Mouse (Mus musculus) MEL (cell line): ENCODE measurements around the gene Gm21976. TPM values are rescaled to one million over a fixed set of nuclear protein-coding genes. Genes with fewer than 3 reads are reported as not detected.

Experiments
- DNase-seq: peaks from one replicate; pipeline ENCODE4 v3.0.0; 2011; ENCODE audit warnings: low read depth, low spot score
- H3K27ac ChIP-seq: 2 replicates; pipeline ENCODE4 v1.5.1; 2012; ENCODE audit warnings: low read depth, mild to moderate bottlenecking, control low read depth, low read length, moderate library complexity; ENCODE audit not compliant: control insufficient read depth
- H3K27me3 ChIP-seq, 2 experiments: fragments of 150-350 bp in 1 of 2; sonication (generic) in 1 of 2; 2 replicates each; pipeline ENCODE4 v1.6.1; 2012; ENCODE audit warnings: low read length in 2 of 2, mild to moderate bottlenecking in 2 of 2, improper control_type of control experiment in 1 of 2, moderate library complexity in 1 of 2; ENCODE audit not compliant: insufficient read depth in 2 of 2, control insufficient read depth in 1 of 2
- H3K36me3 ChIP-seq, 2 experiments: 2 replicates each; pipeline ENCODE4 v1.6.1; 2012 to 2014; ENCODE audit warnings: low read length in 2 of 2, improper control_type of control experiment in 1 of 2, inconsistent platforms in 1 of 2, mild to moderate bottlenecking in 1 of 2; ENCODE audit not compliant: insufficient read depth in 2 of 2, control insufficient read depth in 1 of 2
- H3K4me1 ChIP-seq, 2 experiments: fragments of 150-350 bp in 1 of 2; sonication (generic) in 1 of 2; 2 replicates each; pipeline ENCODE4 v1.6.1; 2012; ENCODE audit warnings: low read length in 2 of 2, improper control_type of control experiment in 1 of 2, mild to moderate bottlenecking in 1 of 2; ENCODE audit not compliant: insufficient read depth in 2 of 2, control insufficient read depth in 1 of 2
- H3K4me3 ChIP-seq, 2 experiments: fragments of 150-350 bp in 1 of 2; sonication (generic) in 1 of 2; 2 replicates each; pipeline ENCODE4 v1.5.1; 2012; ENCODE audit warnings: low read depth in 2 of 2, low read length in 2 of 2, mild to moderate bottlenecking in 2 of 2, moderate library complexity in 2 of 2, control low read depth in 1 of 2, improper control_type of control experiment in 1 of 2; ENCODE audit not compliant: control insufficient read depth in 1 of 2, insufficient read depth in 1 of 2
- H3K79me2 ChIP-seq: 2 replicates; pipeline ENCODE4 v1.6.1; 2012; ENCODE audit warnings: mild to moderate bottlenecking, low read length, moderate library complexity; ENCODE audit not compliant: control insufficient read depth, poor library complexity, insufficient read depth
- H3K9ac ChIP-seq: 2 replicates; pipeline ENCODE4 v1.6.1; 2012; ENCODE audit warnings: low read depth, mild to moderate bottlenecking, control low read depth, low read length, moderate library complexity; ENCODE audit not compliant: control insufficient read depth, poor library complexity, severe bottlenecking
- H3K9me3 ChIP-seq: fragments of 150-350 bp; sonication (generic); replicated peaks from 2 replicates; pipeline ENCODE4 v1.6.1; 2012; ENCODE audit warnings: mild to moderate bottlenecking, low read length, improper control_type of control experiment, moderate library complexity; ENCODE audit not compliant: insufficient read depth
- CHD1 ChIP-seq: IDR thresholded peaks from 2 replicates; pipeline ENCODE4 v1.6.1; 2012; ENCODE audit warnings: low read depth, mild to moderate bottlenecking, inconsistent platforms, low read length, improper control_type of control experiment
- CHD2 ChIP-seq: IDR thresholded peaks from 2 replicates; pipeline ENCODE4 v1.6.1; 2011; ENCODE audit warnings: low read length, improper control_type of control experiment
- CTCF ChIP-seq, 3 experiments: IDR thresholded peaks in 2 of 3; conservative IDR thresholded peaks in 1 of 3; 2 replicates each; pipeline ENCODE4 v1.5.1; 2011 to 2012; ENCODE audit warnings: low read length in 3 of 3, low read depth in 2 of 3, mild to moderate bottlenecking in 2 of 3, improper control_type of control experiment in 1 of 3, inconsistent platforms in 1 of 3, mixed read lengths in 1 of 3, moderate library complexity in 1 of 3; ENCODE audit not compliant: control insufficient read depth in 1 of 3, insufficient read depth in 1 of 3, poor library complexity in 1 of 3, severe bottlenecking in 1 of 3
- EP300 ChIP-seq, 2 experiments: IDR thresholded peaks; 2 replicates each; pipeline ENCODE4 v1.6.1; 2011; ENCODE audit warnings: improper control_type of control experiment in 2 of 2, low read length in 2 of 2, low read depth in 1 of 2, mild to moderate bottlenecking in 1 of 2
- HCFC1 ChIP-seq: IDR thresholded peaks from 2 replicates; pipeline ENCODE4 v1.6.1; 2012; ENCODE audit warnings: low read depth, mild to moderate bottlenecking, inconsistent platforms, low read length, improper control_type of control experiment, moderate library complexity
- MAFK ChIP-seq: IDR thresholded peaks from 2 replicates; pipeline ENCODE4 v1.6.1; 2011; ENCODE audit warnings: low read depth, mild to moderate bottlenecking, low read length, improper control_type of control experiment, borderline replicate concordance
- MAZ ChIP-seq: IDR thresholded peaks from 2 replicates; pipeline ENCODE4 v1.6.1; 2012; ENCODE audit warnings: low read depth, mild to moderate bottlenecking, inconsistent platforms, low read length, improper control_type of control experiment
- MEF2A ChIP-seq: IDR thresholded peaks from 2 replicates; pipeline ENCODE4 v1.6.1; 2014; ENCODE audit warnings: low read depth, mild to moderate bottlenecking, inconsistent platforms, low read length, improper control_type of control experiment; ENCODE audit not compliant: poor library complexity, insufficient replicate concordance, severe bottlenecking; ENCODE audit errors: extremely low read depth
- MXI1 ChIP-seq: IDR thresholded peaks from 2 replicates; pipeline ENCODE4 v1.6.1; 2011; ENCODE audit warnings: mild to moderate bottlenecking, low read depth, low read length, improper control_type of control experiment
- MYB ChIP-seq: IDR thresholded peaks from 2 replicates; pipeline ENCODE4 v1.6.1; 2011; ENCODE audit warnings: mild to moderate bottlenecking, low read depth, low read length, improper control_type of control experiment
- NELFE ChIP-seq: IDR thresholded peaks from 2 replicates; pipeline ENCODE4 v1.6.1; 2011; ENCODE audit warnings: low read depth, low read length, improper control_type of control experiment
- NRF1 ChIP-seq: IDR thresholded peaks from 2 replicates; pipeline ENCODE4 v1.6.1; 2014; ENCODE audit warnings: low read depth, mild to moderate bottlenecking, inconsistent platforms, low read length, improper control_type of control experiment, moderate library complexity; ENCODE audit not compliant: poor library complexity, insufficient read depth, severe bottlenecking
- POLR2A ChIP-seq, 2 experiments: IDR thresholded peaks; 2 replicates each; pipeline ENCODE4 v1.6.1; 2011 to 2012; ENCODE audit warnings: low read length in 2 of 2, mild to moderate bottlenecking in 2 of 2, control low read depth in 1 of 2, improper control_type of control experiment in 1 of 2, low read depth in 1 of 2, moderate library complexity in 1 of 2; ENCODE audit not compliant: control insufficient read depth in 1 of 2, insufficient read depth in 1 of 2, poor library complexity in 1 of 2
- RAD21 ChIP-seq: IDR thresholded peaks from 2 replicates; pipeline ENCODE4 v1.6.1; 2011; ENCODE audit warnings: mild to moderate bottlenecking, low read depth, low read length, improper control_type of control experiment
- SIN3A ChIP-seq: IDR thresholded peaks from 2 replicates; pipeline ENCODE4 v1.6.1; 2012; ENCODE audit warnings: low read length, improper control_type of control experiment, inconsistent platforms
- SMC3 ChIP-seq: IDR thresholded peaks from 2 replicates; pipeline ENCODE4 v1.6.1; 2011; ENCODE audit warnings: low read depth, low read length, improper control_type of control experiment
- TBP ChIP-seq: IDR thresholded peaks from 2 replicates; pipeline ENCODE4 v1.8.0; 2011; ENCODE audit warnings: low read depth, low read length, improper control_type of control experiment
- TCF12 ChIP-seq: IDR thresholded peaks from 2 replicates; pipeline ENCODE4 v1.6.1; 2014; ENCODE audit warnings: low read depth, mild to moderate bottlenecking, inconsistent platforms, low read length, improper control_type of control experiment, moderate library complexity
- USF1 ChIP-seq: IDR thresholded peaks from 2 replicates; pipeline ENCODE4 v1.6.1; 2014; ENCODE audit warnings: low read depth, mild to moderate bottlenecking, inconsistent platforms, low read length, improper control_type of control experiment, moderate library complexity
- USF2 ChIP-seq, 2 experiments: IDR thresholded peaks; 2 replicates each; pipeline ENCODE4 v1.6.1; 2011 to 2012; ENCODE audit warnings: improper control_type of control experiment in 2 of 2, low read length in 2 of 2, borderline replicate concordance in 1 of 2, inconsistent platforms in 1 of 2, low read depth in 1 of 2, mild to moderate bottlenecking in 1 of 2; ENCODE audit not compliant: insufficient read depth in 1 of 2
- ZC3H11A ChIP-seq: IDR thresholded peaks from 2 replicates; pipeline ENCODE4 v1.6.1; 2012; ENCODE audit warnings: low read depth, mild to moderate bottlenecking, inconsistent platforms, low read length, improper control_type of control experiment
- ZKSCAN1 ChIP-seq: IDR thresholded peaks from 2 replicates; pipeline ENCODE4 v1.6.1; 2012; ENCODE audit warnings: low read depth, mild to moderate bottlenecking, inconsistent platforms, low read length, improper control_type of control experiment, moderate library complexity
- ZMIZ1 ChIP-seq: IDR thresholded peaks from 2 replicates; pipeline ENCODE4 v1.6.1; 2012; ENCODE audit warnings: low read depth, mild to moderate bottlenecking, inconsistent platforms, low read length, improper control_type of control experiment, moderate library complexity
- ZNF384 ChIP-seq: IDR thresholded peaks from 2 replicates; pipeline ENCODE4 v1.6.1; 2012; ENCODE audit warnings: low read depth, mild to moderate bottlenecking, inconsistent platforms, low read length, improper control_type of control experiment
- polyA plus RNA-seq, 2 experiments: library from polyadenylated mRNA; stranded (reverse) in 1 of 2; unstranded in 1 of 2; fragments of >175 nt in 1 of 2; fragments of >200 nt in 1 of 2; gene quantifications; 2 replicates each; pipeline versions ENCODE4 v1.2.1 to v1.2.4; 2012; ENCODE audit warnings: low replicate concordance in 2 of 2, low read depth in 1 of 2; ENCODE audit not compliant: insufficient read length in 2 of 2, insufficient read depth in 1 of 2, missing spikeins in 1 of 2
- total RNA-seq: library from RNA; depleted of rRNA; stranded (reverse); fragments of 300-350 nt; gene quantifications from 2 replicates; pipeline ENCODE4 v1.2.3, GENCODE M21; 2012

Gm21976 gene
- total and polyA plus RNA-seq, 3 experiments, result not detected

DNA sequence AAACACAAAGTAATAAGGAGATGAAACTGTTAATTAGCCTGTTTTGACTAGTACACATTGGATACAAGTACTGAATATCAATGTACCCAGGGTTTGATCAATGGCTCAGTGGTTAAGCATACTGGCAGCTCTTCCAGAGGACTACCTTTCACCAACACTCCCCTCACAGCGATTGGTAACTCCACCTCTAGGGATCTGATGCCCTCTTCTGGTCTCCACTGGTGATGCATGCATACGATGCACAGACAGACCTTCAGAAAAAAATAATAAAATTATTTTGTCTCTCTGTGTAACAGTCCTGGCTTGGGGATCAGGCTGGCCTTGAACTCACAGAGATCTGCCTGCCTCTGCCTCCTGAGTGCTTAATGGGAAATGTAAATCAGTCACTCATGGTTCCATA is 52.4 kb downstream of the Gm21976 start:
- no peaks in the 10 kb centered on the region for H3K79me2 ChIP-seq
- H3K9me3 ChIP-seq, result no peaks in the 10 kb centered on the region
- no peaks in the 10 kb centered on the region for H3K36me3 ChIP-seq
- peak; percentile 57 for DNase-seq
- no peak overlapping the region for H3K9ac ChIP-seq
- no peak overlapping the region for H3K4me3 ChIP-seq
- TF ChIP-seq ZNF384 (no peak), MXI1 (no peak), SIN3A (no peak), TBP (no peak), ZC3H11A (peak; percentile 23), HCFC1 (no peak), NELFE (no peak), ZKSCAN1 (no peak), MEF2A (no peak), USF2 (IDR thresholded peaks at IDR 0.05; ENCODE audit: borderline replicate concordance in 1 of 2, insufficient read depth in 1 of 2, low read depth in 1 of 2, low read length in 2 of 2) (no peak), CTCF (IDR thresholded peaks at IDR 0.05 in 2 of 3, conservative IDR thresholded peaks at IDR 0.05 in 1 of 3; ENCODE audit: control insufficient read depth in 1 of 3, insufficient read depth in 1 of 3, low read depth in 2 of 3, low read length in 3 of 3, poor library complexity in 1 of 3, severe bottlenecking in 1 of 3) (peak; percentile 47 to 61 (median 55)), NRF1 (no peak), MAZ (no peak), MAFK (no peak), POLR2A (IDR thresholded peaks at IDR 0.05; ENCODE audit: control insufficient read depth in 1 of 2, insufficient read depth in 1 of 2, low read depth in 1 of 2, low read length in 2 of 2, poor library complexity in 1 of 2) (no peak), SMC3 (peak; percentile 44), MYB (no peak), CHD2 (no peak), RAD21 (peak; percentile 49), ZMIZ1 (no peak)
- no peaks in the 10 kb centered on the region for H3K4me1 ChIP-seq
- no peaks in the 10 kb centered on the region for H3K27me3 ChIP-seq
- no peak overlapping the region for H3K27ac ChIP-seq

- Histone ChIP-seq H3K27me3 (no peaks in the 10 kb centered on the region), H3K36me3 (no peaks in the 10 kb centered on the region), H3K9me3 (no peaks in the 10 kb centered on the region), H3K27ac (no peak overlapping the region), H3K9ac (no peak overlapping the region), H3K4me1 (no peaks in the 10 kb centered on the region), H3K79me2 (no peaks in the 10 kb centered on the region), H3K4me3 (no peak overlapping the region)
- DNase-seq, result no peak
- no peak for TF ChIP-seq NRF1
- no peak for TF ChIP-seq MYB
- TF ChIP-seq RAD21, result no peak
- no peak for TF ChIP-seq MXI1
- TF ChIP-seq EP300 (IDR thresholded peaks at IDR 0.05; ENCODE audit: low read depth in 1 of 2, low read length in 2 of 2), result no peak
- TF ChIP-seq ZKSCAN1, result no peak
- TF ChIP-seq TCF12, result no peak
- no peak for TF ChIP-seq CHD1
- no peak for TF ChIP-seq USF1
These were observed 56.5 kb downstream of the Gm21976 start for GRCm38 (mm10) chr13:98336205-98336604.
